Mouse (Mus musculus): ENCODE measurements at regions not wholly inside any gene's neighbourhood (a gene's known extent, or its start where the extent isn't known, plus 50 kb on each side); places are given as distances from the start of the nearest gene placed in this dataset.

DNA sequence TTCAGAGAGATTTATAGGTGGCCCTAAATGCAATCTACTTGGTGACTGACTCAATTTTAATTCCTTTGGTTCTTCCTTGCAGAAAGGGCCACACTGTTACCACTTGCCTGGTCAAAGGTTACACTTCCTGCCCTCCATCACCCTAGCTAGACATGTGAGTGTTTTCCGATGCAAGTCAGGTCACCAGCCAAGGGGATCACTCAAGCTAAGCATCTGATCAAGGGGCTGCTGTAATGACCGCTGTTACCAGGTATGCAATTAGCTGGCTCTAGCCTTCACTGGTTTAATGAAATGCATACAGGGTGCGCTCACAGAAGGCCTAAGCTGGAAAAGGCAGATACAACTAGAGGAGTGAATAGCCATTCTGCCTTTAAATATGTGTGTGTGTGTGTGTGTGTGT, 105.1 kb downstream of the Mtx2 start:
- in situ Hi-C loops (cut with MboI; ENCODE audit: low sequenced_read_pairs): no loop called here

DNA sequence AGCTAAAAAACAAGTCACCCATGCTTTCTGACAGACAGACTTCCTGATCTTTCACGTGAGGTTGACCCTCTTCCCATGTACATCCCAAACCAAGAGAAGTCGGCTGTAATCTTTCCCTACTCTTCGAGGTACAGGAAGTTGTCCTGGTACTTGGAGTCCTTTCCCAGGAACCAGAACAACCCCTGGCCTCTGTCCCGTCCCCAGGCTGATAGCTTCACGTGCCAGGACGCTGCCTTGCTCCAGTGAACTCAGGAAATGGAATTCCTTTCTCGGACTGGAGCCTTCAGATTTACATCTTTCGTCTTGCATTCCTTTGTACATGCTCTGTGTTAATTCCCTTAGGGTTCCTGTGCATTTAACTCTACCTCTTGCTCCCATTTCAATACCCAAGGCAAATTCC, 107.6 kb downstream of the Mtx2 start:
- in situ Hi-C loops (cut with MboI; ENCODE audit: low sequenced_read_pairs): no loop called here

DNA sequence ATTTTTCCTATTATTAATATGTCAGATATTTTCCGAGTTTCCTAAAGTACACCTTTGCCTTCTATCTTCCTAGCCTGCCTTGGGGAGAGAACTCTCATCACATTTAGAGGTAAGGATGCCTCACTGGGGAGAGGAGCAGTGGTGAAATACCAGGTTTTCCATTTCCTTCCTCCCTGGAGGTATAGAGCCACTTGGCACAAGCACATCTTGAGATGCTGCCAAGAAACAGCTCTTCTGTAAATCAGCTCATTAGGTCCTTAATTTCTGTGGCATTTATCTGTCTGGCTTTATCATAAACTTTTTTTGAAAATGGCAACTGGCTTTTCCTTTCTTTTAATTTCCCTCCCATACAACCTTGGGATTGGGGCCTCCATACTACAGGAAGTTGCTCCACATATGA, 108.2 kb downstream of the Mtx2 start:
- in situ Hi-C loops (cut with MboI; ENCODE audit: low sequenced_read_pairs): no loop called here

DNA sequence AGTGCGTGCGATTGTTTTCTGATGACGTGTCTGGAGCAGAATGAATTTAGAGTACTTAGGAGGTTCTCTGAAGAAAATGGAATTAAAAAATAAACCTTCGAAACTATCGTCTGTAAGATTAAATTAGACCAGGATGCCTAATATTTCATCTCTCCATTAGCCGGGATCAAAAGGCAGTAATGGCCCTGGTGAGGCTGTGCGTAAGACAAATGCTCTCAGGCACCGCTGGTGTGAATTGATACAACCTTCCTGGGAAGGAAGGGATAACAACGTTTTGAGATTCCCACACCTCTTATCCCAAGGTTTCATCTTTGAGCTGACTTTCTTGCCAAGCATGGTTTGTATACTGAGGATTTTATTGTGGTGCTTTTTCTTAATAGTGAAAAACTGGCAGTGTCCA, 113.1 kb downstream of the Mtx2 start:
- in situ Hi-C loops (cut with MboI; ENCODE audit: low sequenced_read_pairs): no loop called here

DNA sequence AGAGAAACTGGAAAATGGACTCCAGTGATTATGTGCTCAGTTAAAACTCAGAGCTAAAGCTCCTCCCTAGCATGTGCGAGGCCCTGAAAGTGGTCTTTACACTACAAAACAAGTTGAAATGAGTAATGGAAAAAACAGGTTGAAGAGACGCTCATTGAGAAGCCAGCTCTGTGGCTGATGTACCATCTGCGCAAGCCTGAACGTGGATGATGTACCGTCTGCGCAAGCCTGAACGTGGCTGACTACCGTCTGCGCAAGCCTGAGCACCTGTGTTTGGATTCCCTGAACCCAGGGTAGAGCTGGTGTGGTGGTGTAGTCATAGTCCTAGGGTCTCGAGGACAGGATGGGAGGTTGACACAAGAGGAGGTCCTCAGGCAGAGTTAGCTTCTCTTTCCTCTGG, 116.4 kb downstream of the Mtx2 start:
- in situ Hi-C loops (cut with MboI; ENCODE audit: low sequenced_read_pairs): no loop called here

DNA sequence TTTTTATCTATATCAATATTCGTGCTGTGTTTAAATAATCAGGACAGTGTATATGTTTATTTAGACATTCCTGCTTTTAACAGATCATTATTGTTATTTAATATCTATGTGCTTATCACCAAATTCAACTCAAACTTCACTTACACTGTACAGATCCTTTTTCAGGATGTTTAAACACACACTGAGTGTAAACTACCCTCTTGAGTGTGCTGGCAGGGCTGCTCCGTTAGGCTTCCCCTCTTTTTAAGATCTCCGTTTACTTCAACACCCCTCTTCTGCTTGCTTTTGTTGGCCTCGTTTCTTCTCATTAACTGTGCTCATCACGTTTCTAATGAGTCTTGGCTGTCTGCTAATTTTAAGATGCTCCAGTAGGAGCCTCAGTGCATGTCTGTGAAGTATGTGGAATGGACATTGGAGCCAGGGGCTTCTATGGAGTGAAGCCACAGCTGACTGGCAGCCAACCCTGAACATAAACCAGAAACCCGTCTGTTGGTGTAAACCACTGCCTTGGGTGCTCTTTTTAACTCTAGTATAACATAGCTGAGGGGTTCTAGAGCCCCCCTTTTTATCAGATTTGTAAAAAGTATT, 117.1 kb downstream of the Mtx2 start:
- in situ Hi-C loops (cut with MboI; ENCODE audit: low sequenced_read_pairs): no loop called here

DNA sequence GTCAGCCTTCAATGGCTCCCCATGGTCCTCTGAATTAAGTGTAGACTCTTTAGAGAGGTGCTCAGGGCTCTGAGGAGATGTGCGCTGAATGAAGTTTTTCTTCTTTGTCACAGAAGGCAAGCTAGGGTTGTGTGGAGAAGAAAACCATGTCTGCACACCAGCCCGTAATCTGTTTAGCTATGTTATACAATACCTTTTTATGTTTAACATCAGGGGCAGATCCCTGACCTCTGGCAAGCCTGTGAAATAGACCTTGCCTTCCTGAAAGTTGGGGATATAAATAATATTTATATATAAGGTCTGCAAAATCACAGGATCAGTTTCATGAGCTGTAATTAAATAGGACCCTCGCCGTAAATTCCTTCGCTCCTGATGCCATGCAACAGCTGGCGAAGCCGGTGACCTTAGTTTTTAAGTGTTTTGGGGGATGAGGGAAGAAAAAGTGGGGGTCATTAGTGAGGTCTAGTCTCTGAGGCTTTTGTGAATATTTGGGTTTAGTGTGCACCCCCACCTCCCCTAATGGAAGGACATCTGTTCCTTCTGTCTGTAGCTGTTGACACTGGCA, 119.7 kb downstream of the Mtx2 start:
- in situ Hi-C loops (cut with MboI; ENCODE audit: low sequenced_read_pairs): no loop called here

DNA sequence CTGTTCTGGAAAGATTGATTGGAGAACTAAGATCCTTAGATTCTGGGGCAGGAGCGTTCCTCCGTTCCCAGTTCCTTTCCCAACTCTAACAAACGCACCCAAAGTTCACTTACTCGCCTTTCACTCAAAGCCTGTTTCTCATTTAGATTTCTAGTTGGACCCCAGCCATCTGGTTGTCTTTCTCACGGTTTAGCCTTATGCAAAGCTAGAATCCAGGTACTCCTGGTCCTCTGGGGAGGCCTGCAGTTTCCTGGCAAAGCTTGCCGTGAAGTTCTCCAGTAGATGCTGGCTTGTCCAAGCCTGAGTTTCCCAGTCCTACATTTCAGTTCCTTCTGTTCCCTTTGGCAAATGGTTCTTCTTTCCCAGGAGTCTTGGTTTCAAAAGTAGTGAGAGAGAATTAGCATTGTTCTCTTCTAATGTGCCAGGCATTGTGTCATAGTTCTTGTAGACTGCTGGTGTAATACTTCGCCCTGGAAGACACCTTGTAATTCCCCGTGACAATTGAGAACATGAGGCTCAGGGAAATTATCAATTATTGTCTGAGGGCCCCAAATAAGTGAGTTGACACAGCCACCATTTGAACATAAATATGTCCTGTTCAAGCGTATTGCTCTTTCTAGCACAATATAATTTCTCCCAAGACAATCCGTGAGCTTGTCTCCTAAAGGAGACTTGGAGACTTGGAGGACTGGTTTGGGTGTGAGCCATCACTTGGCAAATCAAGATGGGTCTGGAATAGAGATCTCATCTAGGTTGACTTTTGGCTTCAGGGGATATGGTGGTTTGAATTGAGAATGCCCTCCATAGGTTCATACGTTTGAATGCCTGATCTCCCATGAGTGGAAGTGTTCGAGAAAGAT, 126.0 kb downstream of the Mtx2 start:
- in situ Hi-C loops (cut with MboI; ENCODE audit: low sequenced_read_pairs): no loop called here

DNA sequence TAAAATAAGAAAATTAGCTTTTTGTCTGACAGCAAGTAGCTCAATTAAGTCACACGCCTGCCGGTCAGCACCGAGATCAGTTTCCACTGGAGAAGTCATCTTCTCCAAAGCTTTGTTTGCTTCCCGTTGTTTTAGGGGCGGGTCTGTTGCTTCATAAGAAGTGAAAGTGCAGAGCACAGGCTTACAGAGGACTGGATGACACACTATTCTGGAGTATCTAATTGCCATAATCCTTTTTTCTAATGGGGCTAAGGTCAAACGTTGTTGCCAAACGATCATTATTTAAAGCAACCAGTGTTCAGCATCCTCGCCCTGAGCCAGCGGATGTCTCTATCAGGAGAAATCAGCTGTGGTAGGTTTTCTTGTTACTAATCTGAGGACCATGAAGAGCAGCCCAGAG, 128.5 kb downstream of the Mtx2 start:
- in situ Hi-C loops (cut with MboI; ENCODE audit: low sequenced_read_pairs): no loop called here

DNA sequence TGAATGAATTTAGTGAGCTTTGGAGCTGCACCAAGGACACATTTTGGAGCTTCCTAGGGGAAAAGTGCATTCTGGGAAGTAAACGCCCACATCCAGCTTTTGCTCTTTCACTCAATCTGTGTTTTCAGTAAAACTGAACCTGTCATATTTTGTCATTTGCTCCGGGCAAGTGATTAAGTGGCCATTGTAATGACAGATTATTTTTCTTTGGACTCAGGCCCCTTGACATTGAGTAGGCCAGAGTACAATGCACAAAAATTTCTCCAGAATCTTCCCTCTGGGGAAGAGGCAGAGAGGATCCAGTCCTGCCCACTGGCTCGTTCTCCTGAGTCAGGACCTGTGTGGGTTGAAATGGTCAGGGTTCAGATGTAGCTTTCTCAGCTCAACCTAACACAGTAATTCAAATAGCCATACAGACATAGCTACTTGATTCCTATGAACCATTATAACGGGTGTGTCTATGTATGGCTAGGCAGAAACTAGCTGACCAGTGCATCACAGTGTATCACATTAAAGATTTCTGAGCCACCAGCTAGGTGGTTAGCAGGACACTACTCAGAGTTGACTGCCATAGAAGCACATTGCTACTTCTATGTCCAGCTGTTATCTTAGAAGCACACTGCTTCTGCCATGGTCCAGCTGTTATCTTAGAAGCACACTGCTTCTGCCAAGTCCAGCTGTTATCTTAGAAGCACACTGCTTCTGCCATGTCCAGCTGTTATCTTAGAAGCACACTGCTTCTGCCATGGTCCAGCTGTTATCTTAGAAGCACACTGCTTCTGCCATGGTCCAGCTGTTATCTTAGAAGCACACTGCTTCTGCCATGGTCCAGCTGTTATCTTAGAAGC, 129.9 kb downstream of the Mtx2 start:
- in situ Hi-C loops (cut with MboI; ENCODE audit: low sequenced_read_pairs): no loop called here

DNA sequence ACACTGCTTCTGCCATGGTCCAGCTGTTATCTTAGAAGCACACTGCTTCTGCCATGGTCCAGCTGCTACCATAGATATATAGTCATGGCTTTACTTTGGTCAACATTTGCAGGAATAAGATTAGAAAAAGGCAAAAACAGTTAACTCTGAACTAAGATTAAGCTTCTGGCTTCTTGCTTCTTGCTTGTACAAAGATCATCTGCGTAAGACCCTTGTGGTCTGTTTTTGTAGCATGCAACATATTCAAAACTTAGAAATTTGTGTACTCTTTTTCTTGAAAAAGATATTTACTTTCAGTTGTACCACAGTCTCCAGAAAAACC, 130.5 kb downstream of the Mtx2 start:
- in situ Hi-C loops (cut with MboI; ENCODE audit: low sequenced_read_pairs): no loop called here

DNA sequence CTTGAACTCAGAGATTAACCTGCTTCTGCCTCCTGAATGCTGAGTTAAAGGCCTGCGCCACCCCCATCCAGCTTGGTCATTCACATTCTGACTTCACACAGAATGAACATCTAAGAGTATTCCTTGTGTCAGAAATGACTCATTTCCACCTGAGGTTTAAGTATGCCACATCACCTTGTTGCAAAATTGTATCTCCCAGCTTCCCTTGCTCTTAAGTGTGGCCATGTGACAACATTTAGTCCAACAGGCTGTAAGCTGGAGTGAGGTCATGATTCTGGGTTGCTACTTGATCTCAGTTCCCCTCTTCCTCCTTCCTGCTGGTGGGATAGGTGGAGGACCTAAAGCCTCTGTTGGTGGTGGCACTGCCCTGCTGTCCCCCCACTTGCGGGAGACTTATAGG, 131.0 kb downstream of the Mtx2 start:
- in situ Hi-C loops (cut with MboI; ENCODE audit: low sequenced_read_pairs): no loop called here

DNA sequence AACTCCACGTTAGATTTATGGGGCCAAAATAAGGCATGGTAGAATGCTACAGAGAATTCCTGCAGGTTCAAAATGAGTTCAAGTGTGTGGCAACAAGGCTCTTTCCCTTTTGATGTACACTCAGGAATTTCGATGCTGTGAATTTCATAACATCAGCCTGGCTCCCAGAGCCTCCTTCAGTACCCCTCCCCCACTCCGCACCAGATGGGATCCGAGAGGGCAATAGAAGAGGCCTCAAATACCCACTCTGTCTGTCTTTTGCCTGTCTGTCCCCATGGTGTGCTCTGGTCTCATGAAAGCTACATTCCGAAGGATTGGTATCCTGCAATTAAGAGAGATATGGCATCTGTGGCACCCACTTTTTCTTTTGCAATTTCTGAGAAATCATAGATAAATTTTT, 134.3 kb downstream of the Mtx2 start:
- in situ Hi-C loops (cut with MboI; ENCODE audit: low sequenced_read_pairs): loop anchor here (5.0 kb wide), 1 partner anchor 243 kb away; no protein-coding TSS in a partner anchor

DNA sequence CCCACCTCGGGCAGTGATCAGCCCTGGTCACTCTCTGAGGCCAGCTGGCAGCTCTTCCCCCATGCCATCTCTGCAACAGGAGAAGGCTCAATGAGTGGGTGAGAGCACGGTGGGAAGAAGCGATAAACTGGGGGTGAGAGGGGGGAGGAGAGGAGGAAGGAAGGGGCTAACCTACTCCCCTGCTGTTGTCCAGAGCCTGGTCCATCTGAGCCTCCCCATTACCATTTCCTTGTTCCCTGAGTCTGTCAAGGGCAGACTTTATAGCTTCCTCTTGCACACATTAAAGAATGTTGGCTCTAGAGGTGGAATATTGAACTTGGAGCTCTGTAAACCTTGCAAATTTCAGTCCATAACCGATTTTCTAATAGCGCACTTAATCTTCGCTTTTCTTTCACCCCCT, 136.8 kb downstream of the Mtx2 start:
- in situ Hi-C loops (cut with MboI; ENCODE audit: low sequenced_read_pairs): loop anchor here (5.0 kb wide), 1 partner anchor 245 kb away; no protein-coding TSS in a partner anchor

DNA sequence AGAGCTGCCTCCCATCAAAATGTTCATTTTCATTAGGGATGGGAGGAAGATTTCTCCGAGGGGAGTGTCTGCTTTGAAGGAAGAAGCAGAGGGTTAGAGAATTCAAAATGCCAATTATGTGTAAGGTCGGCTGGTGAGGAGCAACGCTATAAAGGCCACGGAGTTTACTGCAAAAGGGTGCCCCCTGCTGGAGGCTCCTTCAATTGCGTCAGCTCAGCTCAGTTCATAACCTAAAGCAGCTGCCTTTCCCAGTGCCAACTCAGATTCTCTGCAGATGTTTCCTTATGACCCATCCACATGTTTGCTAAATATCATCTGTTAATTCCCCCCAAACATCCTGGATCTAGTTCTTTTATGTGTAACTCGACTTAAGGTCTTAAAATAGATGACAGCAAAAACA, 138.8 kb downstream of the Mtx2 start:
- in situ Hi-C loops (cut with MboI; ENCODE audit: low sequenced_read_pairs): loop anchor here (5.0 kb wide), 1 partner anchor 247 kb away; no protein-coding TSS in a partner anchor

DNA sequence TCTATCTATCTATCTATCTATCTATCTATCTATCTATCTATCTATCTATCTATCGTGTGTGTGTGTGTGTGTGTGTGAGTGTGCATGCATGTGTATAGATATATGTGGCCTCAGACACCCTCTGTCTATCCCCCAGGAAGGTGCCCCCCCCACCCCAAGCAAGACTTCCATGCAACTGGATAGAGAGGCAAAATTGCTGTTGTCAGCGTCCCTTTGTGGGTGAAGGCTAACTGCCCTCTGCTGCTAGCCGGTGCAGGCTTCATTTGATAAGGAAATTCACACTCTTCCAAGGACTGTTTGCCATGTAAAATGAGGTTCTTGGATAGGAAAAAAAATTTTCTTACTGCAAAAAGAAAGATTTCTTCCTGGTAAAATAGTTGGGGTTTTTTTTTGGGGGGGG, 139.4 kb downstream of the Mtx2 start:
- in situ Hi-C loops (cut with MboI; ENCODE audit: low sequenced_read_pairs): loop anchor here (5.0 kb wide), 1 partner anchor 248 kb away; no protein-coding TSS in a partner anchor

DNA sequence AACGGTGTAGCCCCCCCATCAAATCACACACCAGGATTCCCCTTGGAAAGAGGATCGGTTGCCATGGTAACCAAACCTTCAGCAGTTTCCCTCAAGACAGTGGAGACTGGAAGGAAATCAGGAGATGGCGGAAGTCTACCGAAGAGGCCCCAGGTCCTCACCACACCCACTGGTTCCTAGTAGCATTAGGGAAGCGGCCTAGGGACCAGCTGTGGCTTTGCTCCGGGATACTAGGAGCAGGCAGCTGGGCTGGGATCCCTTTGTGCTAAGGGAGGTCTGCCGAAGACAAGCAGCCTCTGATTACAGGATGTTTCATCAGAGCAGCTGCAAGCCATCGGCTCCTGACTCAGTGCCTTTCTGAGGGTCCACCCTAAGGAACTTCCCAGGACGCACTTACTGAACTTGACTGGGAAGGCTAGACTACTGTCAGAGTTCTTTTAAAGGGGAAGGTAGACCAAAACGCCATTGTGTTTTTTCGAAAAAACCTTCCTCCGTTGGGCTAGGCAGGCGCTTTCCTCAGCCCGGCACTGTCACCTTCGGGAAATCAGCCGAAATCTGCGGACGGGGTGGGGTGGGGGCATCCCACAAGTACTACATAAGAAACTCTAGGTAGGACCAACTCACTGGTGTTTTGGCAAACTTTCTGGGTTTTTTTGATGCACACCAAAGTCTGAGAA, 139.9 kb downstream of the Mtx2 start:
- in situ Hi-C loops (cut with MboI; ENCODE audit: low sequenced_read_pairs): no loop called here

DNA sequence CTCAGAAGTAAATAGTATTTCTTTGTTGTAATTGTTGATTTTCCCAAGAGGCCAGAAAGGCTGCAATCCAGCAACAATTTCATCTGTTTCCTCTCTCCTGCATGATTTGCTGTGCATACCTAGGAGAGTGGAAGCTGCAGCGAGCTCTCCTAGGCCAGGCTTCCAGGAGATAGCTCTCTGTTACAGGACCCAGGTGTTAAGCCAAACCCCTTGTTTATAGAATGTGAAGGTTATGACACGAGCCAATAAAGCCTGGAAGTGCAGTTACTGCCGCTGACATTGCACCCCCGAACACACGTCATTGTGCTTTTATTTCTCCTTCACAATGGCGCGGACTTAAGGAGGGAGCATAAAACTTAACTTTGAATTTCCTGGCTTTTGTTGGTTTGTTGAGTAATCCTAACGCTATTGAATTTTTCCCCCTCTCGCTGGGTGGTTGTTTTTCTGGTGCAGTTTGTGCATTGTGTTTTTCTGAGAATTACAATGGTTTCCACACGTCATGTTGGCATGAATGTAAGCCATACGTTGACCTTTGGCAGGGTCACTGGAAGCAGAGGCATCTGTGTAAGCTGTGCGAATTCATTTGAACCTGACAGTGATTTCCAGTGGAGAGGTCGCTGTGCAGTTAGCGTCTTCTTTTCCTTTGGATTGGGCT, 145.1 kb downstream of the Mtx2 start:
- in situ Hi-C loops (cut with MboI; ENCODE audit: low sequenced_read_pairs): no loop called here

DNA sequence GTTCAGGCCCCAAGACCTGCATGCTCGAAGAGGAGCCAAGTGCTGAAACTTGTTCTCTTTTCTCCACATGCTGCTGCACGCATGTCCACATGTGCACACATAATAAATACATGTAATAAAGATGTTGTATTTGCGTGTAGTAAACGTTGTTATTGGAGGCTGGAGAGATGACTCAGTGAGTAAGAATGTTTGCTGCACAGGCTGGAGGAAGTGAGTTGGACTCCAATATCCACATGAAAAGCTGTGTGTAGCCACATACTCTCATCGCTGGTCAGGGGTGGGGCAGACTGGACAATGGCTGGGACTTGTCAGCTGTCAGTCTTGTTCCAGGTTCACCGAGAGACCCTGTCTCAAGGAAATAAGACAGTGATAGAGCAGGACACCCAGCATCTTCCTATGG, 147.8 kb downstream of the Mtx2 start:
- in situ Hi-C loops (cut with MboI; ENCODE audit: low sequenced_read_pairs): no loop called here

DNA sequence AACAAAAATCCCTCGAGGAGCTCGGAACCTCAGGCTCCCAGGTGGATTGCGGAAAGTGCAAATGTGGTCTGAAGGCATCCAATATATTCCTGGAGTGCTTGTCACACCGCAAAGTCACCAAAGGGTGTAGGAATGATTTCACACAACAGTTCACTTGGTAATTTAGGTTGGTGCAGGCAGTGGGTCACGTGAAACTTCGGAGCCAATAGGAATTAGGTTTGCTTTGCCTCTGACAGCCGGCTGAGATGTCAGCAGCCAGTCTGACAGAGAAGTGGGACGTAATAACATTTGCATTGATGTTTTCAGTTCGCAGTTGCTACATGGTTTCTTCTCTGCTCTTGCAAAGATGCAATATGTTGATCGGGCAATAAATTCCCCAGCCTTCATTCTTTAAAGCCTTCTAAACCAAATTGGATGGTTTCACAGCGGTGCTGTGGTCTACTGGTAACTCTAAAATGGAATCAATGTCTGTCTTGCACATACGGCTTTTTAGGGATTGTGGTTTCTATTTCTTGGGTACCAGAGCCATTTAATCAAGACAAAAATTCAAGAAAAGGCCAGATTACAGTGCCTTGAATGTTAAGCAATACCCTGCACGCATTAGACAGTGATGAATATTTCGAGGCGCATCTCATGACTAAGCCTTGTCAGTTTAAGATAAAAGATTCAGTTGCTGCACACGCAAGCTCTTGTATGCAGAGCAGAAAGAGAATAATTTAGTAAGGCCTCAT, 149.2 kb downstream of the Mtx2 start:
- in situ Hi-C loops (cut with MboI; ENCODE audit: low sequenced_read_pairs): no loop called here
